Mouse (Mus musculus) frontal cortex, adult (tissue): ENCODE data around the gene Trub1.
A peak's percentile ranks its signal among the peaks of the same experiment; 100 is the strongest.

Source experiments
- ATAC-seq: cut with Nextera tagmentation; 2 replicates; pipeline ENCODE4 v1.9.2; 2017; ENCODE audit warnings: mild to moderate bottlenecking, moderate library complexity, mixed read lengths; ENCODE audit not compliant: low TSS enrichment

Gene Trub1

DNA sequence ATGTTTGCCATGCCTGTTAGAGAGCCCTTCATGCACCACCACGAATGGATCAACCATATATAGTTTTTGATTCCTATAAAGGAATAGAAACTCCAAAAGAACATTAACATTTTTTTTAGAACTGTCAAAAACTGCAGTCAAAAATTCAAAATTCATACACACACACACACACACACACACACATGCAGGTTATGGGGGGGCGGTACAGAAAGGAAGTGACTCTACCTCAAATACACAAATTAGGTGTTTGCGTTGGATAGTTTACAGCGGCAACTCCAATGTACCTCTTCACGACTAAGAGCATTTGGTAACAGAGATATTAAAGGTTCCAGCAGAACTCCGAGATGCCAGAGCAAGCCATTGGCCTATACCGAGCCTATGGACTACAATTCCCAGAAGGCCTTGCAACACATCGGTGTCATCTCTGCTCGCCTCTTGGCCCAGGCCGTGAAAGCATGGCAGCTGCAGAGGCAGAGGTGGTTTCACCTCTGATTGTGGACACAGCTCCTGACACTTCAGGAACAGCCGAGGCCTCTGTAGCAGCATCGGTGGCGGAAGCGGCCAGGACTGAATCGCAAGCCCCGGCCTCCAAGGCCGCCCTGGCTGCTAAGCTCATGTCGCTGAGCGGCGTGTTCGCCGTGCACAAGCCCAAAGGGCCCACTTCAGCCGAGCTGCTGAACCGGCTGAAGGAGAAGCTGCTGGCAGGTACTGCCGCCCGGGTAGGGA lies at the start of gene Trub1:
Trub1 (plus strand) TSS at position 421 of the 726 bp plus-strand sequence.
- ATAC-seq = peak; percentile 99

GRCm38 (mm10) chr19:57403700-57404501 lies 48.8 kb upstream of the Trub1 start:
- no peak for ATAC-seq

DNA sequence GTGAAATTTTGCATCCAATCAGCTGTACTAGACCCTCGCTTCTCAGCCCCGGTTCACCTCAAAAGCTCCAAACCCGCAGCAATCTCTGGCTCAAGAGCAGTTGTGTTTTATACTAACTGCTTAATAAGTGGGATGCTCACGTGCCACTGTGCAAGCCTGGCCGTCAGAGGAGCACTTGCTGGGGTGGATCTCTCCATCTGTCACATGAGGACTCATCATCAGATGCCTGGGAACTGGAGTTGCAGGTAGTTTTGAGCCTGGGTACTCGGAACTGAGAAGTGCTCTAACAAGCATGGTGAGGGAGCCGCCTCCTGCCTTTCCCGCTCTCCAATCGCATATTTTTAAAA lies 48.2 kb upstream of the Trub1 start:
- peak; percentile 41; the same call in 1 of the 2 replicates for ATAC-seq

GRCm38 (mm10) chr19:57407947-57408346 lies 44.8 kb upstream of the Trub1 start:
- no peak for ATAC-seq

DNA sequence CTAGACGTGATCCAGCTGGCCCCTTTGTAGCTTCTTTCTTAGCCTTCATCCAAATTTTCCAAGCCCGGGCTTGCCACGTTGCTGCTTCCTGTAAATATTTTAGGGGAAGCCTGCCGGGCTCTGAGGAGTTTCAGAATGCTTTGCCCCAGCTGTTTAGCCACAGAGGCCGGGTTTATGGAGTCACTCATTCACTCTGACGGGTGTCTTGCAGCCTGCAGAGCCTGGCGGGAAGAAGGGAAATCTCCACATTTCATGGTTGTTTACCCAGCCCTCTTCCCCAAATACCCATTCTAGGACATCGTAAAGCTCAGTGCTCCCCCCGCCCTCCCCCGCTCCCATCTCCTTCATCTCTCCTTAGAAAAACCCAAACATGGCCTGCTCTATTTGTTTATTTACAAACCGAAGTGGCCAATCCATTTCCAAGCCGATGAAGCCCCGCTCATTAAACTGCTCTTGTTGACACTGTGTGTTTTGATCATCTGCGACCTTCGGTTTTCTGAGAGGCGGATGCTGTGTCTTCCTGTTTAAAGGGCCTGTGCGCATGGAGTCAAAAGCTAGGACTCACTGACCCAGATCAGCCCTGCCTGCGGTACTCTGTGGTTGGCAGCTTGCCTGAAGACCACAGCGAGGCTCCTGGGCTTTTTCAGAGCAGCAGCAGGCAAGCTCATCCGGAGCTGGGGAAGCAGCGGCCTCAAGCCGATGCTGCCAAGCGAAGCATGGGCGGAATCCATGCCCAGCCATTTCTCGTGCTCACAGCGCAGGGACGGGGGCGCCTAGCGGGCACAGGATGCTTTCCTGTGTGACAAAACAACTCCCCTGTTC lies 41.1 kb upstream of the Trub1 start:
- peak; percentile 80 for ATAC-seq

DNA sequence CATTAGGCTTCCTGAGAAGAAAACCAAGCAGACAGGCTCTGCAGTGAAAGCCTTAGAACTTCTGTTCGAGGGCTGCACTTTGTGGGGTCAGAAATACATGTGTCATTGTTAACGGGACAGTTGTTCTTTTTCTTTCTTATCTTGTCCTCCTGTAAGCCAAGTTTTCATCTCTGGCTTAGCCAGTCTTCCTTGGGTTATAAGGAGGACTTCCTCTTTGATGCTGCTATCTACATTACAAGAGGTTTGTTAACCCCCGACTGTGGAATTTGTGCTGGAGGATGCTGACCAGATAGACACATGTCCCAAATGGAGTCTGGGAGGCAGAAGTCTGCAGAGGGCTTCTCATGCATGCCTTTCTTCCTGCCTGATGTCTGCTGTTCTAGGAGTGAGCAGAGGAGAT lies 39.5 kb upstream of the Trub1 start:
- ATAC-seq = no peak

DNA sequence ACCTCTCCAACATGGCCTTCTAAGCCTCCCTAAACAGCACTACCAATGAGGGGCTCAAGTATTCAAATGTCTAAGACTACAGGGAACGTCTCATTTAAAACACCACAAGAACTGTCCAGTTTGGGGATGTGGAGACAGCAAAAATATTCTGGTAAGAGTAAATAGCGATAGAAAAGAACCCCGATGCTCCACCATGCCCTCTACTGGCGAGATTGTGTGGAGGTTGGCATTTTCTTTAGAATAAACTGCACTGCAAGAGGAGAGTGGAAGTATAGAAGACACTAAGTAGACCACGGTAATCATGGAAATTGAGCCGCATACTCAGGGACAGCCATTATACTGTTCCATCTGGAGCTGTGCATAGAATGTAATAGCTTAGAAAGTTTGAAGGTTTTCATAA lies 38.8 kb upstream of the Trub1 start:
- no peak for ATAC-seq

GRCm38 (mm10) chr19:57415031-57415807 lies 37.5 kb upstream of the Trub1 start:
- ATAC-seq = no peak

GRCm38 (mm10) chr19:57417800-57418580 lies 34.7 kb upstream of the Trub1 start:
- no peak for ATAC-seq

- ATAC-seq = no peak
Observed at GRCm38 (mm10) chr19:57423402-57423801, 29.3 kb upstream of the Trub1 start.

GRCm38 (mm10) chr19:57425296-57425695 lies 27.4 kb upstream of the Trub1 start:
- ATAC-seq = no peak

- ATAC-seq = no peak
Observed at GRCm38 (mm10) chr19:57426841-57427240, 25.9 kb upstream of the Trub1 start.

DNA sequence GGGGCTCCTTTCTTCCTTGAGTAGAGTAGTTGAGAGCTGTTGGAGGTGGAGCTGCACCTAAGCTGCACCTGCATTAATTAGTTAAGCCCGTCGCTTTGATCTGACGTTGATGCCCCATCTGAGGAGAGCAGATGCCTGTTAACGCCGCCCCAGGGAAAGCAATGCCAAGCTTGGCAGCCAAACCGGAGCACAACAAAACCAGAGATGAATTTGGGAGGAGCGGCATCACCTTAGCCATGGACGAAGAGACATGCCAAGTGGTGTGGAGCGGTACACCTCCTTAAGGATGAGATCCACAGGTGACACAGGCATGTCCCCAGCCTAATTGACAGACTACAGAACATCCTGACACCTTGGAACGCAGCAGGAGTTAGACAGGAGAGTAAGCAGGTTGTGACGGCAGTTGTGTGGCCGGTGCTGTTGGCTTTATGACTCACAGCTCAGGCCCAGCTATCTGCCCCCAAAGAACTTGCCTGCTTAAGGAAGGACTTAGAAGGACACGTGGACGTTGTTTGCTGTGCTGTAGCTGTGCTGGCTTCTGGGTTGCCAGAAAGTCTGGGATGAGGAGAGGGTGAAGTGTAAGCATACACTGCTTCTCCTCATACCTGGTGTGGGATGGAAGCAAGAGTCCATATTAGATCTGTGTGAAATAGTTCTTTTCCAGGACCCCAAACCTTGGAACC lies 24.8 kb upstream of the Trub1 start:
- ATAC-seq = no peak

DNA sequence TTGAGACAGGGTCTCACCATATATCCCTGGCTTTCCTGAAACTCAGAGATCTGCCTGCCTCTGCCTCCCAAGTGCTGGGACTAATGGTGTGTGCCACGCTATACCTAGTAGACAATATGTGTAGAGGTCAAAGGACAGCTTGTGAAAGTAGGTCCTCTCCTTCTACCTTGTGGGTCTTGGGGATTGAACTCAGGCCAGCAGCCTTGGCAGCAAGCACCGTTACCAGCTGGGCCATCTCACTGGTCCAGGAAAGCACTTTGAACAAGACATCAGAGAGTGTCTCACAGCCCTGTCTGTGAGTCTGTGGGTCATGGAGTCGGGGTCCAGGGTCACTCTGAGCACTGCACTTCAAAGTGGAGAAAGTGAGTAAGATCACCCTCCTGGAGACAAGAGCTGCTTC lies 24.1 kb upstream of the Trub1 start:
- no peak for ATAC-seq

GRCm38 (mm10) chr19:57429926-57430325 lies 22.8 kb upstream of the Trub1 start:
- no peak for ATAC-seq

DNA sequence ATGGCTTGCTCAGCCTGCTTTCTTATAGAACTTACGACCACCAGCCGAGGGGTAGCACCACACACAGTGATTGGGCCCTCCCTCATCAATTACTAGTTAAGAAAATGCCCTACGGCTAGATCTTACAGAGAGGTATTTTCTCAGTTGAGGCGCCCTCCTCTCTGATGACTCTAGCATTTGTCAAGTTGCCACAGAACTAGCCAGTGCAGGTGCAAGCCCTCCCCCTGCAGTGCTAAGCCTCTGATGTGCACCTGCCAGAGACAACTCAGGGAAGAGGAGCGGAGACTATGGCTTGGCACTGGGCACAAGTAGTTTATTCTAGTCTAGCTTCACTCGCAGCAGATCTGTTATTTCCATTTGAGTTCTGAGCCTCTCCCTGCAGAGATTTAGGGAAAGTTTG lies 21.2 kb upstream of the Trub1 start:
- no peak for ATAC-seq

- ATAC-seq = no peak
Observed at GRCm38 (mm10) chr19:57434024-57434423, 18.7 kb upstream of the Trub1 start.

DNA sequence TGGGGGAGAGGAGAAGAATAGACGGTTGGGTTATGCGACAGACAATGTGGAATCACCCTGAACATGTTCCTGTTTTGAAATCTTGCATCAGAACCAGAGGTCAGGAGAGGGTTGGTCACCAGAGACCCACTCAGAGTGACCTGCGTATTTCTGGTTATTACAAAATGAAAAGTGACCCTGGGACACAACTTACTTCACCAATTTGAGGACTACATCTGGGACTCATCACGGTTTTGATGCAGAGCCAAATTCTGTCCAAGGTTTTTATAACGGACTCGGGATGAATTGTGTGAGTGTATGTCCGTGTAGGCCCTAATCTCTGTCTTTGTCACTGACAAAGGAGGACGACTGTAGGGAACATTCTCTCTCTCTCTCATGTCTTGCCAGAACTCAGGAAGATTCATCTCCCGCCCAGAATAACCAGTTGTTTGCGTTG lies 16.1 kb upstream of the Trub1 start:
- ATAC-seq = no peak

- no peak for ATAC-seq
Observed at GRCm38 (mm10) chr19:57437042-57437441, 15.7 kb upstream of the Trub1 start.

GRCm38 (mm10) chr19:57439296-57439695 lies 13.4 kb upstream of the Trub1 start:
- ATAC-seq = no peak
